Mouse (Mus musculus): Measurements from ENCODE around the gene Ttc6. TPM values are rescaled to one million over a fixed set of nuclear protein-coding genes. Genes with fewer than 3 reads are reported as not detected.

Gene Ttc6
- polyA plus RNA-seq, 1 experiment = not detected

GRCm38 (mm10) chr12:57662986-57663674 is 99.2 kb downstream of the Ttc6 start:
- H3K4me3 ChIP-seq (ENCODE audit: insufficient read depth, poor library complexity, severe bottlenecking) = no peak overlapping the region
- no peaks in the 10 kb centered on the region for H3K79me3 ChIP-seq (ENCODE audit: low read depth)
- H3K36me3 ChIP-seq (ENCODE audit: control insufficient read depth, insufficient read depth) = no peaks in the 10 kb centered on the region
- no peak overlapping the region for H3ac ChIP-seq (ENCODE audit: control insufficient read depth, insufficient read length, low read depth)
- TF ChIP-seq MAX (IDR thresholded peaks at IDR 0.05) = no peak
- no peak for TF ChIP-seq CEBPB (IDR thresholded peaks at IDR 0.05; ENCODE audit: low read depth)
- no peak for TF ChIP-seq FOSL1 (IDR thresholded peaks at IDR 0.05; ENCODE audit: insufficient read depth, low read length, poor library complexity, severe bottlenecking)
- no peak for TF ChIP-seq CTCF (IDR thresholded peaks at IDR 0.05; ENCODE audit: control insufficient read depth, insufficient read depth, insufficient read length)
- no peak for TF ChIP-seq USF1 (IDR thresholded peaks at IDR 0.05; ENCODE audit: low read depth)
- no peak for TF ChIP-seq MYOG (IDR thresholded peaks at IDR 0.05; ENCODE audit: control insufficient read depth, extremely low read depth, insufficient read length)
- TF ChIP-seq MYOD1 (IDR thresholded peaks at IDR 0.05; ENCODE audit: control insufficient read depth, insufficient read length, low read depth) = no peak
- no peaks in the 10 kb centered on the region for H3K27me3 ChIP-seq (ENCODE audit: control insufficient read depth, insufficient read depth, insufficient read length)
- no peaks in the 10 kb centered on the region for H3K79me2 ChIP-seq (ENCODE audit: control insufficient read depth, insufficient read depth)

- Histone ChIP-seq H3K27me3 (ENCODE audit: control insufficient read depth, insufficient read depth, insufficient read length) (no peaks in the 10 kb centered on the region), H3K36me3 (ENCODE audit: control insufficient read depth, insufficient read depth) (no peaks in the 10 kb centered on the region), H3K4me3 (ENCODE audit: insufficient read depth, poor library complexity, severe bottlenecking) (no peak overlapping the region), H3K79me3 (ENCODE audit: low read depth) (no peaks in the 10 kb centered on the region), H3K79me2 (ENCODE audit: control insufficient read depth, insufficient read depth) (no peaks in the 10 kb centered on the region), H3ac (ENCODE audit: control insufficient read depth, insufficient read length, low read depth) (no peak overlapping the region)
- no peak for TF ChIP-seq MAX (IDR thresholded peaks at IDR 0.05)
- TF ChIP-seq MYOD1 (IDR thresholded peaks at IDR 0.05; ENCODE audit: control insufficient read depth, insufficient read length, low read depth) = no peak
- TF ChIP-seq CTCF (IDR thresholded peaks at IDR 0.05; ENCODE audit: control insufficient read depth, insufficient read depth, insufficient read length) = no peak
- TF ChIP-seq MYOG (IDR thresholded peaks at IDR 0.05; ENCODE audit: control insufficient read depth, extremely low read depth, insufficient read length) = no peak
- TF ChIP-seq FOSL1 (IDR thresholded peaks at IDR 0.05; ENCODE audit: insufficient read depth, low read length, poor library complexity, severe bottlenecking) = no peak
These were observed 108.5 kb downstream of the Ttc6 start for GRCm38 (mm10) chr12:57672414-57672813.

DNA sequence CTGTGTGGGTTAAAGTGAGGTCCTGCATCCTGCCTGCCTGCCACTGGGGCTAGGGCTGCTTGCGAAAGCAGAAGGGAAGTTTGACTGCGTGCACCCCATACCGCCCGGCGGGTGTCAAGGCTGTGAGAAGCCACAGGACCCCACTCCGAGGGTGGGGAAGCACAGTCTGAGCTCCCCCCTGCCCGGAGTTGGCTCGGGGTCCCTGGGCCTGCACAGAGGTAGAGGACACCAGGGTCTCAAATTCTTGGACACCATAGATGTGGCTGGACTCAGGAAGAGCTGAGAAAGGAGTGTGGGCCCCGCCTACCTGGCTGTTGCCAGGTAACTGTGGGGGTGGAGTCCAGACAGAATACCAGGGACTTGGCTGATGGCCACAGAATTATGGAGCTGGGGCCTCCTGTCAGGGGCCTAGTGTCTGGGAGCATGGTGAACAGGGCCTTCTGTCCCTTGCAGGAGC is 121.1 kb downstream of the Ttc6 start:
- H3K4me3 ChIP-seq (ENCODE audit: insufficient read depth, poor library complexity, severe bottlenecking) = no peak overlapping the region
- no peaks in the 10 kb centered on the region for H3K27me3 ChIP-seq (ENCODE audit: control insufficient read depth, insufficient read depth, insufficient read length)
- no peaks in the 10 kb centered on the region for H3K79me2 ChIP-seq (ENCODE audit: control insufficient read depth, insufficient read depth)
- TF ChIP-seq CTCF (IDR thresholded peaks at IDR 0.05; ENCODE audit: control insufficient read depth, insufficient read depth, insufficient read length) (no peak), CEBPB (IDR thresholded peaks at IDR 0.05; ENCODE audit: low read depth) (no peak), MAX (IDR thresholded peaks at IDR 0.05) (no peak), FOSL1 (IDR thresholded peaks at IDR 0.05; ENCODE audit: insufficient read depth, low read length, poor library complexity, severe bottlenecking) (no peak), MYOG (IDR thresholded peaks at IDR 0.05; ENCODE audit: control insufficient read depth, extremely low read depth, insufficient read length) (no peak), USF1 (IDR thresholded peaks at IDR 0.05; ENCODE audit: low read depth) (no peak), MYOD1 (IDR thresholded peaks at IDR 0.05; ENCODE audit: control insufficient read depth, insufficient read length, low read depth) (no peak)
- H3K36me3 ChIP-seq (ENCODE audit: control insufficient read depth, insufficient read depth) = no peaks in the 10 kb centered on the region
- H3K79me3 ChIP-seq (ENCODE audit: low read depth) = no peaks in the 10 kb centered on the region
- no peak overlapping the region for H3ac ChIP-seq (ENCODE audit: control insufficient read depth, insufficient read length, low read depth)

DNA sequence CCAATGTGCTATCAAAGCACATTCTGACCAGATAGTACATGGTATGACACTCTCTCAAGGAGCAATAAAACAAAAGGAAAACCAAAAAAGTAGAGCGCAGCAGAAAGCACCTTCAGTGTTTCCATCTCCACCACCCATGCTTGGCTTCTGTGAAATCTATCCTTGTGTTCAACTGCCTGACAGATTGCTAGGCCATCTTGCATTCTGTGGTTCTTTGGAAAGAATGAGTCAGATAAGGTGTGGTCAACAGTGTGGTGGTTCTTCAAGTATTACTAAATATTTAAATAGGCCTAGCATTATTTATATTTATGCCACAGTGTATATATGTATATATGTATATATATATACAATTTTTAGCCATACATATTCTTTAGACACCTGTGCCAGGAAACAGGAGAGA is 146.1 kb downstream of the Ttc6 start:
- Histone ChIP-seq H3K79me2 (ENCODE audit: control insufficient read depth, insufficient read depth) (no peaks in the 10 kb centered on the region), H3K36me3 (ENCODE audit: control insufficient read depth, insufficient read depth) (no peaks in the 10 kb centered on the region), H3K4me3 (ENCODE audit: insufficient read depth, poor library complexity, severe bottlenecking) (no peak overlapping the region), H3ac (ENCODE audit: control insufficient read depth, insufficient read length, low read depth) (no peak overlapping the region), H3K27me3 (ENCODE audit: control insufficient read depth, insufficient read depth, insufficient read length) (no peaks in the 10 kb centered on the region), H3K79me3 (ENCODE audit: low read depth) (no peaks in the 10 kb centered on the region)
- TF ChIP-seq CTCF (IDR thresholded peaks at IDR 0.05; ENCODE audit: control insufficient read depth, insufficient read depth, insufficient read length) = no peak
- no peak for TF ChIP-seq MAX (IDR thresholded peaks at IDR 0.05)

GRCm38 (mm10) chr12:57764720-57765119 is 200.8 kb downstream of the Ttc6 start:
- Histone ChIP-seq H3K79me2 (ENCODE audit: control insufficient read depth, insufficient read depth) (no peaks in the 10 kb centered on the region), H3K27me3 (ENCODE audit: control insufficient read depth, insufficient read depth, insufficient read length) (no peaks in the 10 kb centered on the region), H3K4me3 (ENCODE audit: insufficient read depth, poor library complexity, severe bottlenecking) (no peak overlapping the region), H3K36me3 (ENCODE audit: control insufficient read depth, insufficient read depth) (no peaks in the 10 kb centered on the region), H3ac (ENCODE audit: control insufficient read depth, insufficient read length, low read depth) (no peak overlapping the region), H3K79me3 (ENCODE audit: low read depth) (no peaks in the 10 kb centered on the region)
- TF ChIP-seq MYOD1 (IDR thresholded peaks at IDR 0.05; ENCODE audit: control insufficient read depth, insufficient read length, low read depth) (no peak), CEBPB (IDR thresholded peaks at IDR 0.05; ENCODE audit: low read depth) (no peak), CTCF (IDR thresholded peaks at IDR 0.05; ENCODE audit: control insufficient read depth, insufficient read depth, insufficient read length) (no peak), MAX (IDR thresholded peaks at IDR 0.05) (no peak), MYOG (IDR thresholded peaks at IDR 0.05; ENCODE audit: control insufficient read depth, extremely low read depth, insufficient read length) (no peak), FOSL1 (IDR thresholded peaks at IDR 0.05; ENCODE audit: insufficient read depth, low read length, poor library complexity, severe bottlenecking) (no peak), USF1 (IDR thresholded peaks at IDR 0.05; ENCODE audit: low read depth) (no peak)

Data from C2C12 (cell line).